Mouse (Mus musculus): ENCODE results near the gene Phyhd1.
A peak's percentile ranks its signal among the peaks of the same experiment; 100 is the strongest.

Phyhd1 gene

GRCm38 (mm10) chr2:30256616-30257350, 9.2 kb upstream of the Phyhd1 start:
- no peak for DNase-seq

- no peak for DNase-seq
These were observed 8.1 kb upstream of the Phyhd1 start for GRCm38 (mm10) chr2:30257699-30258460.

GRCm38 (mm10) chr2:30258600-30258999, 7.4 kb upstream of the Phyhd1 start:
- no peak for DNase-seq

- no peak for DNase-seq
These were observed 6.6 kb upstream of the Phyhd1 start for GRCm38 (mm10) chr2:30259131-30260064.

- no peak for DNase-seq
These were observed 4.8 kb upstream of the Phyhd1 start for GRCm38 (mm10) chr2:30261064-30261736.

- no peak for DNase-seq
These were observed 3.8 kb upstream of the Phyhd1 start for GRCm38 (mm10) chr2:30261921-30262839.

- no peak for DNase-seq
These were observed 3.1 kb upstream of the Phyhd1 start for GRCm38 (mm10) chr2:30262840-30263441.

GRCm38 (mm10) chr2:30263811-30264210, 2.2 kb upstream of the Phyhd1 start:
- no peak for DNase-seq

- DNase-seq = peak; percentile 33
These were observed 1.1 kb upstream of the Phyhd1 start for GRCm38 (mm10) chr2:30264671-30265519.

GRCm38 (mm10) chr2:30266392-30266941, 464 bp downstream of the Phyhd1 start:
- DNase-seq = peak; percentile 61

- no peak for DNase-seq
These were observed 1.5 kb downstream of the Phyhd1 start for GRCm38 (mm10) chr2:30267466-30267865.

- no peak for DNase-seq
These were observed 2.4 kb downstream of the Phyhd1 start for GRCm38 (mm10) chr2:30268371-30268770.

- no peak for DNase-seq
These were observed 3.4 kb downstream of the Phyhd1 start for GRCm38 (mm10) chr2:30269241-30269990.

GRCm38 (mm10) chr2:30270134-30270533, 4.1 kb downstream of the Phyhd1 start:
- DNase-seq = peak; percentile 73

GRCm38 (mm10) chr2:30280743-30281142, 14.7 kb downstream of the Phyhd1 start, which contains the start of gene Gm28038:
TSS of gene Gm28038 (plus strand) at chr2:30281043.
- no peak for DNase-seq

GRCm38 (mm10) chr2:30281651-30282050, 15.6 kb downstream of the Phyhd1 start:
- no peak for DNase-seq

GRCm38 (mm10) chr2:30283193-30283592, 17.2 kb downstream of the Phyhd1 start:
- DNase-seq = no peak

GRCm38 (mm10) chr2:30285004-30285403, 19.0 kb downstream of the Phyhd1 start:
- no peak for DNase-seq
